Mouse (Mus musculus): ENCODE measurements around the gene Limk2. TPM values are rescaled to one million over a fixed set of nuclear protein-coding genes. Genes with fewer than 3 reads are reported as not detected.

Limk2 gene
- total RNA-seq (2021): 10 to 100 TPM; 21.6 to 24.9 TPM
- long read RNA-seq, experiment 1, transcript Limk2-203 (15 exons, 3,693 nt): major isoform, 15 of 37 reads
- long read RNA-seq, experiment 1, transcript Limk2-201 (16 exons, 3,514 nt): minor isoform, 12 of 37 reads
- long read RNA-seq, experiment 1, partial matches to known transcripts: 8 of 37 reads
- long read RNA-seq, experiment 1, other reads (novel, unspliced or antisense): 1 of 37 reads
- long read RNA-seq, experiment 2, transcript Limk2-203 (15 exons, 3,693 nt): major isoform, 25 of 43 reads
- long read RNA-seq, experiment 2, transcript Limk2-201 (16 exons, 3,514 nt): minor isoform, 9 of 43 reads
- long read RNA-seq, experiment 2, partial matches to known transcripts: 5 of 43 reads
- long read RNA-seq, experiment 2, other reads (novel, unspliced or antisense): 3 of 43 reads

- peak; percentile 91 to 94 for DNase-seq
- intact Hi-C loops (cut with DNase I): loop anchor here (1.0 to 5.0 kb wide), 3 partner anchors 22 to 62 kb away; partner anchors contain the start of gene Rnf185
Measured at GRCm38 (mm10) chr11:3408997-3409732, at the start of gene Limk2. Limk2 (minus strand) TSS chr11:3409189.

- no peak for DNase-seq
Measured at GRCm38 (mm10) chr11:3458428-3459104, 49.6 kb upstream of the Limk2 start.

GRCm38 (mm10) chr11:3456354-3456753 is 47.4 kb upstream of the Limk2 start:
- DNase-seq: peak; percentile 65 to 77
- intact Hi-C loops (cut with DNase I): no loop called here

More at GRCm38 (mm10) chr11:3458428-3459104, 49.6 kb upstream of the Limk2 start:
- intact Hi-C loops (cut with DNase I): no loop called here

GRCm38 (mm10) chr11:3454506-3454905 is 45.5 kb upstream of the Limk2 start:
- DNase-seq: no peak
- intact Hi-C loops (cut with DNase I): loop anchor here (5.0 kb wide), 2 partner anchors 47 to 117 kb away; partner anchors contain the start of gene Limk2

- intact Hi-C loops (cut with DNase I): loop anchor here (2.0 to 5.0 kb wide), 3 partner anchors 46 to 116 kb away; partner anchors contain the start of gene Limk2
- DNase-seq: no peak
Measured at GRCm38 (mm10) chr11:3453467-3453866, 44.5 kb upstream of the Limk2 start.

- intact Hi-C loops (cut with DNase I): loop anchor here (2.0 to 5.0 kb wide), 3 partner anchors 45 to 115 kb away; partner anchors contain the start of gene Limk2
Measured at GRCm38 (mm10) chr11:3452769-3453168, 43.8 kb upstream of the Limk2 start.

GRCm38 (mm10) chr11:3452167-3452639 is 43.2 kb upstream of the Limk2 start, which contains the start of gene Rnf185:
Rnf185 (minus strand) TSS chr11:3452363.
- intact Hi-C loops (cut with DNase I): loop anchor here (2.0 to 5.0 kb wide), 3 partner anchors 45 to 115 kb away; partner anchors contain the start of gene Limk2

More at GRCm38 (mm10) chr11:3452769-3453168, 43.8 kb upstream of the Limk2 start:
- peak in 1 of 2 experiments; percentile 14 for DNase-seq

GRCm38 (mm10) chr11:3451701-3452163 is 42.7 kb upstream of the Limk2 start:
- peak; percentile 52 to 57 for DNase-seq
- intact Hi-C loops (cut with DNase I): loop anchor here (2.0 to 5.0 kb wide), 3 partner anchors 44 to 114 kb away; partner anchors contain the start of gene Limk2

More at GRCm38 (mm10) chr11:3452167-3452639, 43.2 kb upstream of the Limk2 start, which contains the start of gene Rnf185:
- DNase-seq: peak; percentile 91 to 94

GRCm38 (mm10) chr11:3444875-3445274 is 35.9 kb upstream of the Limk2 start:
- intact Hi-C loops (cut with DNase I): no loop called here
- no peak for DNase-seq

- DNase-seq: no peak
- intact Hi-C loops (cut with DNase I): no loop called here
Measured at GRCm38 (mm10) chr11:3443091-3443490, 34.1 kb upstream of the Limk2 start.

- intact Hi-C loops (cut with DNase I): no loop called here
Measured at GRCm38 (mm10) chr11:3442677-3443076, 33.7 kb upstream of the Limk2 start.

GRCm38 (mm10) chr11:3441696-3442443 is 32.9 kb upstream of the Limk2 start:
- peak in 1 of 2 experiments; percentile 37 for DNase-seq
- intact Hi-C loops (cut with DNase I): no loop called here

More at GRCm38 (mm10) chr11:3442677-3443076, 33.7 kb upstream of the Limk2 start:
- DNase-seq: no peak

GRCm38 (mm10) chr11:3437621-3438020 is 28.6 kb upstream of the Limk2 start:
- intact Hi-C loops (cut with DNase I): no loop called here
- no peak for DNase-seq

GRCm38 (mm10) chr11:3433809-3434208 is 24.8 kb upstream of the Limk2 start:
- DNase-seq: no peak

GRCm38 (mm10) chr11:3431976-3432603 is 23.1 kb upstream of the Limk2 start:
- DNase-seq: no peak
- intact Hi-C loops (cut with DNase I): no loop called here

More at GRCm38 (mm10) chr11:3433809-3434208, 24.8 kb upstream of the Limk2 start:
- intact Hi-C loops (cut with DNase I): no loop called here

- intact Hi-C loops (cut with DNase I): no loop called here
- DNase-seq: no peak
Measured at GRCm38 (mm10) chr11:3431515-3431914, 22.5 kb upstream of the Limk2 start.

GRCm38 (mm10) chr11:3428632-3429031 is 19.6 kb upstream of the Limk2 start:
- intact Hi-C loops (cut with DNase I): no loop called here
- no peak for DNase-seq

- DNase-seq: no peak
- intact Hi-C loops (cut with DNase I): no loop called here
Measured at GRCm38 (mm10) chr11:3427697-3428230, 18.8 kb upstream of the Limk2 start.
